Mouse (Mus musculus) MEL (cell line): ENCODE measurements at regions not wholly inside any gene's neighbourhood (a gene's known extent, or its start where the extent isn't known, plus 50 kb on each side); places are given as distances from the start of the nearest gene placed in this dataset.

Experiments
- DNase-seq: peaks from one replicate; pipeline ENCODE4 v3.0.0; 2011; ENCODE audit warnings: low read depth, low spot score
- H3K27ac ChIP-seq: 2 replicates; pipeline ENCODE4 v1.5.1; 2012; ENCODE audit warnings: low read depth, mild to moderate bottlenecking, control low read depth, low read length, moderate library complexity; ENCODE audit not compliant: control insufficient read depth
- H3K27me3 ChIP-seq, 2 experiments: fragments of 150-350 bp in 1 of 2; sonication (generic) in 1 of 2; 2 replicates each; pipeline ENCODE4 v1.6.1; 2012; ENCODE audit warnings: low read length in 2 of 2, mild to moderate bottlenecking in 2 of 2, improper control_type of control experiment in 1 of 2, moderate library complexity in 1 of 2; ENCODE audit not compliant: insufficient read depth in 2 of 2, control insufficient read depth in 1 of 2
- H3K36me3 ChIP-seq, 2 experiments: 2 replicates each; pipeline ENCODE4 v1.6.1; 2012 to 2014; ENCODE audit warnings: low read length in 2 of 2, improper control_type of control experiment in 1 of 2, inconsistent platforms in 1 of 2, mild to moderate bottlenecking in 1 of 2; ENCODE audit not compliant: insufficient read depth in 2 of 2, control insufficient read depth in 1 of 2
- H3K4me1 ChIP-seq, 2 experiments: fragments of 150-350 bp in 1 of 2; sonication (generic) in 1 of 2; 2 replicates each; pipeline ENCODE4 v1.6.1; 2012; ENCODE audit warnings: low read length in 2 of 2, improper control_type of control experiment in 1 of 2, mild to moderate bottlenecking in 1 of 2; ENCODE audit not compliant: insufficient read depth in 2 of 2, control insufficient read depth in 1 of 2
- H3K4me3 ChIP-seq, 2 experiments: fragments of 150-350 bp in 1 of 2; sonication (generic) in 1 of 2; 2 replicates each; pipeline ENCODE4 v1.5.1; 2012; ENCODE audit warnings: low read depth in 2 of 2, low read length in 2 of 2, mild to moderate bottlenecking in 2 of 2, moderate library complexity in 2 of 2, control low read depth in 1 of 2, improper control_type of control experiment in 1 of 2; ENCODE audit not compliant: control insufficient read depth in 1 of 2, insufficient read depth in 1 of 2
- H3K79me2 ChIP-seq: 2 replicates; pipeline ENCODE4 v1.6.1; 2012; ENCODE audit warnings: mild to moderate bottlenecking, low read length, moderate library complexity; ENCODE audit not compliant: control insufficient read depth, poor library complexity, insufficient read depth
- H3K9ac ChIP-seq: 2 replicates; pipeline ENCODE4 v1.6.1; 2012; ENCODE audit warnings: low read depth, mild to moderate bottlenecking, control low read depth, low read length, moderate library complexity; ENCODE audit not compliant: control insufficient read depth, poor library complexity, severe bottlenecking
- H3K9me3 ChIP-seq: fragments of 150-350 bp; sonication (generic); replicated peaks from 2 replicates; pipeline ENCODE4 v1.6.1; 2012; ENCODE audit warnings: mild to moderate bottlenecking, low read length, improper control_type of control experiment, moderate library complexity; ENCODE audit not compliant: insufficient read depth
- BHLHE40 ChIP-seq: IDR thresholded peaks from 2 replicates; pipeline ENCODE4 v1.6.1; 2012; ENCODE audit warnings: low read depth, mild to moderate bottlenecking, inconsistent platforms, low read length, improper control_type of control experiment, borderline replicate concordance
- CHD2 ChIP-seq: IDR thresholded peaks from 2 replicates; pipeline ENCODE4 v1.6.1; 2011; ENCODE audit warnings: low read length, improper control_type of control experiment
- E2F4 ChIP-seq: IDR thresholded peaks from 2 replicates; pipeline ENCODE4 v1.6.1; 2011; ENCODE audit warnings: low read depth, low read length, improper control_type of control experiment, borderline replicate concordance
- EP300 ChIP-seq, 2 experiments: IDR thresholded peaks; 2 replicates each; pipeline ENCODE4 v1.6.1; 2011; ENCODE audit warnings: improper control_type of control experiment in 2 of 2, low read length in 2 of 2, low read depth in 1 of 2, mild to moderate bottlenecking in 1 of 2
- ETS1 ChIP-seq: IDR thresholded peaks from 2 replicates; pipeline ENCODE4 v1.6.1; 2012; ENCODE audit warnings: low read depth, mild to moderate bottlenecking, inconsistent platforms, low read length, improper control_type of control experiment, moderate library complexity
- JUND ChIP-seq: IDR thresholded peaks from 2 replicates; pipeline ENCODE4 v1.6.1; 2011; ENCODE audit warnings: low read depth, mild to moderate bottlenecking, improper control_type of control experiment, low read length
- KAT2A ChIP-seq: conservative IDR thresholded peaks from 2 replicates; pipeline ENCODE4 v1.6.1; 2012; ENCODE audit warnings: low read depth, low read length, improper control_type of control experiment, inconsistent platforms
- MAX ChIP-seq: IDR thresholded peaks from 2 replicates; pipeline ENCODE4 v1.6.1; 2011; ENCODE audit warnings: low read length, improper control_type of control experiment
- MXI1 ChIP-seq: IDR thresholded peaks from 2 replicates; pipeline ENCODE4 v1.6.1; 2011; ENCODE audit warnings: mild to moderate bottlenecking, low read depth, low read length, improper control_type of control experiment
- MYC ChIP-seq: IDR thresholded peaks from 2 replicates; pipeline ENCODE4 v1.6.1; 2011; ENCODE audit warnings: low read depth, mild to moderate bottlenecking, low read length, improper control_type of control experiment, moderate library complexity
- NRF1 ChIP-seq: IDR thresholded peaks from 2 replicates; pipeline ENCODE4 v1.6.1; 2014; ENCODE audit warnings: low read depth, mild to moderate bottlenecking, inconsistent platforms, low read length, improper control_type of control experiment, moderate library complexity; ENCODE audit not compliant: poor library complexity, insufficient read depth, severe bottlenecking
- POLR2A ChIP-seq, 2 experiments: IDR thresholded peaks; 2 replicates each; pipeline ENCODE4 v1.6.1; 2011 to 2012; ENCODE audit warnings: low read length in 2 of 2, mild to moderate bottlenecking in 2 of 2, control low read depth in 1 of 2, improper control_type of control experiment in 1 of 2, low read depth in 1 of 2, moderate library complexity in 1 of 2; ENCODE audit not compliant: control insufficient read depth in 1 of 2, insufficient read depth in 1 of 2, poor library complexity in 1 of 2
- POLR2AphosphoS2 ChIP-seq: IDR thresholded peaks from 2 replicates; pipeline ENCODE4 v1.6.1; 2011; ENCODE audit warnings: low read length, improper control_type of control experiment
- RAD21 ChIP-seq: IDR thresholded peaks from 2 replicates; pipeline ENCODE4 v1.6.1; 2011; ENCODE audit warnings: mild to moderate bottlenecking, low read depth, low read length, improper control_type of control experiment
- RCOR1 ChIP-seq: IDR thresholded peaks from 2 replicates; pipeline ENCODE4 v1.6.1; 2012; ENCODE audit warnings: low read depth, mild to moderate bottlenecking, inconsistent platforms, low read length, improper control_type of control experiment
- SIN3A ChIP-seq: IDR thresholded peaks from 2 replicates; pipeline ENCODE4 v1.6.1; 2012; ENCODE audit warnings: low read length, improper control_type of control experiment, inconsistent platforms
- SMC3 ChIP-seq: IDR thresholded peaks from 2 replicates; pipeline ENCODE4 v1.6.1; 2011; ENCODE audit warnings: low read depth, low read length, improper control_type of control experiment
- TCF12 ChIP-seq: IDR thresholded peaks from 2 replicates; pipeline ENCODE4 v1.6.1; 2014; ENCODE audit warnings: low read depth, mild to moderate bottlenecking, inconsistent platforms, low read length, improper control_type of control experiment, moderate library complexity
- UBTF ChIP-seq: IDR thresholded peaks from 2 replicates; pipeline ENCODE4 v1.6.1; 2012; ENCODE audit warnings: low read depth, mild to moderate bottlenecking, inconsistent platforms, low read length, improper control_type of control experiment, moderate library complexity, borderline replicate concordance; ENCODE audit not compliant: insufficient read depth
- ZMIZ1 ChIP-seq: IDR thresholded peaks from 2 replicates; pipeline ENCODE4 v1.6.1; 2012; ENCODE audit warnings: low read depth, mild to moderate bottlenecking, inconsistent platforms, low read length, improper control_type of control experiment, moderate library complexity
- ZNF384 ChIP-seq: IDR thresholded peaks from 2 replicates; pipeline ENCODE4 v1.6.1; 2012; ENCODE audit warnings: low read depth, mild to moderate bottlenecking, inconsistent platforms, low read length, improper control_type of control experiment

- Histone ChIP-seq H3K9ac (no peak overlapping the region), H3K27me3 (peaks cover 2 to 3% of the 10 kb centered on the region in 2 experiments; a peak in 3 of 4 replicates), H3K36me3 (no peaks in the 10 kb centered on the region), H3K9me3 (no peaks in the 10 kb centered on the region), H3K79me2 (no peaks in the 10 kb centered on the region), H3K4me3 (no peak overlapping the region), H3K27ac (no peak overlapping the region), H3K4me1 (no peaks in the 10 kb centered on the region)
- DNase-seq = no peak
- TF ChIP-seq KAT2A (no peak), ZMIZ1 (no peak)
These were observed 81.7 kb upstream of the Cpeb2 start for GRCm38 (mm10) chr5:43151099-43151774.

GRCm38 (mm10) chr5:43152119-43152611, 80.8 kb upstream of the Cpeb2 start:
- Histone ChIP-seq H3K27me3 (peaks cover 2 to 3% of the 10 kb centered on the region in 2 experiments; a peak in 3 of 4 replicates), H3K27ac (no peak overlapping the region), H3K9ac (no peak overlapping the region)
- TF ChIP-seq TCF12 (no peak), ZNF384 (peak; percentile 55; the same call in 1 of the 2 replicates), SMC3 (no peak), ZMIZ1 (no peak)
- TF ChIP-seq, all 39 proteins: peak for 1
- Histone ChIP-seq H3K4me1 (no peaks in the 10 kb centered on the region), H3K4me3 (no peak overlapping the region), H3K79me2 (no peaks in the 10 kb centered on the region), H3K9me3 (no peaks in the 10 kb centered on the region), H3K36me3 (no peaks in the 10 kb centered on the region)
- DNase-seq = no peak

- H3K27ac ChIP-seq = no peak overlapping the region
- no peaks in the 10 kb centered on the region for H3K4me1 ChIP-seq
- H3K9me3 ChIP-seq = no peaks in the 10 kb centered on the region
- H3K79me2 ChIP-seq = no peaks in the 10 kb centered on the region
- H3K4me3 ChIP-seq = no peak overlapping the region
- DNase-seq = no peak
- H3K36me3 ChIP-seq = no peaks in the 10 kb centered on the region
- no peak overlapping the region for H3K9ac ChIP-seq
- peaks cover 2 to 3% of the 10 kb centered on the region in 2 experiments; a peak in 3 of 4 replicates for H3K27me3 ChIP-seq
- TF ChIP-seq POLR2AphosphoS2 (no peak), NRF1 (no peak), EP300 (IDR thresholded peaks at IDR 0.05; ENCODE audit: low read depth in 1 of 2, low read length in 2 of 2) (no peak), SMC3 (no peak), CHD2 (no peak), MXI1 (no peak), POLR2A (IDR thresholded peaks at IDR 0.05; ENCODE audit: control insufficient read depth in 1 of 2, insufficient read depth in 1 of 2, low read depth in 1 of 2, low read length in 2 of 2, poor library complexity in 1 of 2) (no peak), KAT2A (no peak), SIN3A (no peak), E2F4 (no peak), BHLHE40 (no peak), UBTF (no peak), ZNF384 (no peak), RCOR1 (no peak), MYC (no peak), JUND (no peak), ETS1 (no peak), RAD21 (no peak), MAX (no peak)
These were observed 80.1 kb upstream of the Cpeb2 start for GRCm38 (mm10) chr5:43152881-43153280.
